Mouse (Mus musculus): ENCODE measurements around the gene Tmem138.

DNA sequence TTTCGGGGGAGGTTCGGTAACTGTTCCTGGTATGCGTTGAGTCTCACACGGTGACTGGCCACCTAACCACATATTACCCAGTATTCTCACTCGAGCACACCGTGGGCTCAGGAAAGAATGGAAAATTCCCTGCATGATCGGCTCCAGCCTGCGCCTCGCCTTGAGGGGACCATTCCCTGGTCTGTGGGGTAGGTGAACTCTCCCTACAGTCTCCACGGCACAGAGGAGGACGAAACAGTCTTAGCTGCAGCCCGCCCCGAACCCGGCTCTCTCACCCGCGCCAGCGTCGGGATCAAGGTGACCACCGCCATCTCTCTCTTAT, 52.4 kb downstream of the Tmem138 start:
- TF ChIP-seq CTCF (IDR thresholded peaks at IDR 0.05; ENCODE audit: borderline replicate concordance, insufficient read depth, low read length) (no peak), POLR2A (IDR thresholded peaks at IDR 0.05; ENCODE audit: low read depth, low read length) (peak; percentile 79)
